Mouse (Mus musculus) heart, postnatal 0 days (tissue): ENCODE measurements around the gene Slit2.

Experiments
- CTCF ChIP-seq: IDR thresholded peaks from 2 replicates; pipeline ENCODE4 v1.5.1; 2016; ENCODE audit warnings: antibody characterized with exemption, control low read depth, low read depth
- EP300 ChIP-seq: IDR thresholded peaks from 2 replicates; pipeline ENCODE4 v1.6.1; 2016; ENCODE audit warnings: antibody characterized with exemption, low read depth

- TF ChIP-seq EP300 (no peak), CTCF (no peak)
Measured at GRCm38 (mm10) chr5:47985198-47985631, 2.3 kb downstream of the Slit2 start.
